Mouse (Mus musculus) lung, embryonic 14.5 days (tissue): ENCODE data around the gene Arfgef2. TPM values are rescaled to one million over a fixed set of nuclear protein-coding genes. Genes with fewer than 3 reads are reported as not detected.
"Not testable (repeated sequence)": the region's sequence is repeated elsewhere in the genome, so short reads cannot be mapped to it uniquely, and the experiment has no call there.

ENCODE experiments used
- ATAC-seq: fragments of 200-750 bp; cut with Nextera tagmentation; 2 replicates; pipeline ENCODE4 v1.8.0; 2017; ENCODE audit warnings: mild to moderate bottlenecking, moderate TSS enrichment, moderate library complexity; ENCODE audit not compliant: insufficient read depth
- DNase-seq: peaks from one replicate; pipeline ENCODE4 v3.0.0-alpha.2; 2015
- H3K27ac ChIP-seq: fragments of 300-500 bp; sonication (generic); 2 replicates; pipeline ENCODE4 v1.5.1; 2014; ENCODE audit warnings: low read depth, mild to moderate bottlenecking, moderate library complexity
- H3K27me3 ChIP-seq: fragments of 300-500 bp; sonication (generic); 2 replicates; pipeline ENCODE4 v1.6.1; 2014; ENCODE audit warnings: low read length, control low read depth; ENCODE audit not compliant: insufficient read depth
- H3K36me3 ChIP-seq: fragments of 300-500 bp; sonication (generic); 2 replicates; pipeline ENCODE4 v1.6.1; 2014; ENCODE audit warnings: control low read depth; ENCODE audit not compliant: insufficient read depth
- H3K4me1 ChIP-seq: fragments of 300-500 bp; sonication (generic); 2 replicates; pipeline ENCODE4 v1.6.1; 2014; ENCODE audit warnings: antibody characterized with exemption, control low read depth; ENCODE audit not compliant: insufficient read depth
- H3K4me2 ChIP-seq: fragments of 300-500 bp; sonication (generic); 2 replicates; pipeline ENCODE4 v1.6.1; 2014; ENCODE audit warnings: mild to moderate bottlenecking
- H3K4me3 ChIP-seq: fragments of 300-500 bp; sonication (generic); 2 replicates; pipeline ENCODE4 v1.5.1; 2014; ENCODE audit warnings: low read depth, low read length
- H3K9ac ChIP-seq: fragments of 300-500 bp; sonication (generic); 2 replicates; pipeline ENCODE4 v1.6.1; 2014
- H3K9me3 ChIP-seq: fragments of 300-500 bp; sonication (generic); 2 replicates; pipeline ENCODE4 v1.6.1; 2016; ENCODE audit warnings: low read depth, low read length, control low read depth
- CTCF ChIP-seq: IDR thresholded peaks from 2 replicates; pipeline ENCODE4 v1.5.1; 2016; ENCODE audit warnings: antibody characterized with exemption, low read depth
- WGBS: fragments of 180-500 bp; shearing (Covaris S2); extraction: QIAGEN DNeasy Blood & Tissue Kit; methylation state at CpG from one replicate; pipeline ENCODE4 v1.1.7; 2014; 5-methylcytosine and 5-hydroxymethylcytosine counted together
- polyA plus RNA-seq: library from polyadenylated mRNA; unstranded; fragments of >200 nt; fragmentation: Nextera tagmentation; extraction: Ambion mirVana; gene quantifications from 2 replicates; pipeline ENCODE4 v1.2.1, GENCODE M21; 2014

Gene Arfgef2
- polyA plus RNA-seq, 1 experiment from 2014 or later = 6.9 TPM

DNA sequence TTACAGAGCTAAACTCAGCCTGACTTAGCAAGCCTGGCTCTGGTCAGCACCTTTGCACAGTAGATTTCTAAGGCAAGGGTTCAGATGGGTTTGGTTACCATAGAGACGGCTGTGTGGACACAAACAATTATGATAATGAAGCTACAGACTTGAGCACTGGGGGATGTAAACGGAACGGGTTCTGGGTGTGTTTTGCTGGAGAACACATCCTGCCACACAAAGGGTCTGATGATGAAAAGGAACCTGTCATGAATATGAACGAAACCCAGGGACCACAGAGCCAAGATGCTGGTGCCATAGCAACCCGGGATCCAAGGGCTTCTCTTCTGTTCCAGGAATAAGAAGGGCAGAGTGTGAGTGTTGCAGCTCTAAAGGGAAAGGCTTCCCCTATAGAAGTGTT, 13.0 kb upstream of the Arfgef2 start, which contains the start of gene Trp53rkb:
Trp53rkb (plus strand) TSS at position 177 of the 400 bp plus-strand sequence.
- Histone ChIP-seq H3K27me3 (no peaks in the 10 kb centered on the region), H3K36me3 (peaks cover 12% of the 10 kb centered on the region), H3K9ac (peak within 1 kb of the TSS; percentile 79), H3K4me2 (peak within 1 kb of the TSS; percentile 67), H3K9me3 (no peaks in the 10 kb centered on the region), H3K4me1 (0 out of 2 replicates have a peak, but pooled peaks cover 4% of the 10 kb centered on the region), H3K27ac (peak within 1 kb of the TSS; percentile 42), H3K4me3 (peak within 1 kb of the TSS; percentile 76)
- TF ChIP-seq CTCF = no peak
- DNase-seq (no peak), ATAC-seq (no peak)
- WGBS = 74% methylated on average over 5 of the region's 5 CpGs

DNA sequence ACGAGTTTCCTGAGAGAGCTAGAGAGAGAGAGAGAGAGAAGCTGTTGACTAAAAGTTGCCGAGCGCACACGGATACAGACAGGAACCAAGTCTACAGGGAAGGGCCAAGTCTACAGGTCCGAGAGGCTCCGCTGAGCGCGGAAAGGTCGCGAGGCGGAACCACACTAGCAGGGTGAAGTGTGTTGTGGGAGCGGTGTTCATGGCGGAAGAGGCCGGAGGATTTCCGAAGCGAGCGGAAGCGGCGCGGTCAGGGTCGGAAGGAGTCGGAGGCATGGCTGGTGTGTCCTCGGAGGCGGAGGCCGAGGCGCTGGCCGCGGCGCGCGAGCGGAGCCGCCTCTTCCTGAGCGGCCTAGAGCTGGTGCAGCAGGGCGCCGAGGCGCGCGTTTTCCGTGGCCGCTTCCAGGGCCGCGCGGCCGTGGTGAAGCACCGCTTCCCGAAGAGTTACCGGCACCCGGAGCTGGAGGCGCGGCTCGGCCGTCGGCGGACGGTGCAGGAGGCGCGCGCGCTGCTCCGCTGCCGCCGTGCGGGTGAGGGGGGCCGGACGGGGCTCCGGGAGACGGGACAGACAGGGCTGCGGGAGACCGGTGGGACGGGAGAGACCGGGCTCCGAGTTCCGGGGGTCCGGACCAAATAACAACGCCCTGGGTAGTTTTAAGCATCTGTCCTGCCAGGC, 11.7 kb upstream of the Arfgef2 start:
- peak overlapping the region; percentile 67 for H3K4me2 ChIP-seq
- DNase-seq = peak; percentile 91
- H3K27ac ChIP-seq = peak overlapping the region; percentile 58
- not testable (repeated sequence) for H3K27me3 ChIP-seq, H3K9me3 ChIP-seq, H3K4me1 ChIP-seq
- WGBS = under 1% methylated on average over 74 of the region's 76 CpGs
- peak overlapping the region; percentile 79 for H3K9ac ChIP-seq
- ATAC-seq = peak; percentile 96
- H3K36me3 ChIP-seq = peaks cover 25% of the 10 kb centered on the region
- H3K4me3 ChIP-seq = peak overlapping the region; percentile 76

DNA sequence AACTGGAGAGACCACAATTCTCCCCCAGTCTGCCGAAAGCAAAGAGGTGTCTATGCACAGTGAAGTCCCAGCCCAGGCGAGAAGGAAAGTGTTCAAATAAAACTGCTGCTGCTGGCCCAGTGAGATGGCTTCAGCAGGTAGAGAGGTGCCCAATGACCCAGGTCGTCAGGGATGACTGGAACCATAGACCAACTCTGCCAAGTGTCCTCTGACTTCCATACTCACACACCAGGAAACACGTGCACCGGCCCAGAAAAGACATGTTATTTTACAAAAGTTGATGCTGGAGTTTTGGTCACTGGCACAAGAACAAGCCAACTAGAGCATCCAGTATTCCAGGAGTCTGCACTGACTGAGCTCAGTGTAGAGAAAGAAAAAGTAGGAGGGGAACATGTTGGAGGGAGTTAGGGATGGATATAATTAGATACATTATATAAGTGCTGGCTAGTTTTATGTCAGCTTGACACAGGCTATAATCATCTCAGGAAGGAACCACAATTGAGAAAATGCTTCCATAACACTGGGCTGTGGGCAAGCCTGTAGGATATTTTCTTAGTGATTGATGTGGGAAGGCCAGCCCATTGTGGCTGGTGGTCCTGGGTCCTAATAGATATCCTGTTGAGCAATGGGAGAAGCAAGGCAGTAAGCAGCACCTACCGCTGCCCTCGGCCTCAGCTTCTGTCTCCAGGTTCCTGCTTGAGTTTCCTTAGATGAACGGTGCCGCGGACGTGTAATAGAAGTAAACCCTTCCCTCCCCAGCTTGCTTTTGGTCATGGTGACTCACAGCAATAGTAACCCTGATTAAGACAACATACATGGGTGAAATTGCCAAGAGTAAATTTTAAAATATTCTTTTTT, 5.5 kb upstream of the Arfgef2 start:
- H3K27ac ChIP-seq = no peak overlapping the region
- ATAC-seq (no peak), DNase-seq (no peak)
- H3K4me1 ChIP-seq = no peaks in the 10 kb centered on the region
- H3K9ac ChIP-seq = no peak overlapping the region
- peaks cover 25% of the 10 kb centered on the region for H3K36me3 ChIP-seq
- H3K4me3 ChIP-seq = no peak overlapping the region
- TF ChIP-seq CTCF = no peak
- H3K27me3 ChIP-seq = no peaks in the 10 kb centered on the region
- H3K9me3 ChIP-seq = no peaks in the 10 kb centered on the region
- WGBS = 77% methylated on average over 11 of the region's 11 CpGs
- no peak overlapping the region for H3K4me2 ChIP-seq

DNA sequence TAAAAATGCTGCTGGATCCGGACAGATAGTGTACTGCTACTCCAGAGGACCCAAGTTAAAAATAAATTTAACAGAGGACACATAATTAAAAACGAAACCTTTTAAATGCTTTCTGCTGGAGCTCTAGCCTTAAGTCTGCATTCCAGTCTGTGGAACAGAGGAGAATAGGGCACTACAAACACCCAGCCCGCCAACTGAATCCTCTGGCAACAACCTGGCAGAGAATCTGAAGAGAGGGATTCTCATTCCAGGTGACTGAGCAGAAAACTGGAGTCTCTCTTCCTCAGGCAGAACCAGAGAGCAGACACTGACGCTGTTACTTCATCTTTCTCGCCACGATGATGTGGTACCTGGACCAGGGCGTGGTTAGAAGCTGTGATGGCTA, 4.9 kb upstream of the Arfgef2 start:
- H3K9me3 ChIP-seq = no peaks in the 10 kb centered on the region
- H3K27me3 ChIP-seq = no peaks in the 10 kb centered on the region
- no peak for ATAC-seq
- H3K36me3 ChIP-seq = peaks cover 25% of the 10 kb centered on the region
- DNase-seq = no peak
- H3K9ac ChIP-seq = no peak overlapping the region
- WGBS = 84% methylated on average over 7 of the region's 7 CpGs
- H3K4me3 ChIP-seq = no peak overlapping the region
- no peak for TF ChIP-seq CTCF
- no peaks in the 10 kb centered on the region for H3K4me1 ChIP-seq
- H3K27ac ChIP-seq = no peak overlapping the region
- no peak overlapping the region for H3K4me2 ChIP-seq

DNA sequence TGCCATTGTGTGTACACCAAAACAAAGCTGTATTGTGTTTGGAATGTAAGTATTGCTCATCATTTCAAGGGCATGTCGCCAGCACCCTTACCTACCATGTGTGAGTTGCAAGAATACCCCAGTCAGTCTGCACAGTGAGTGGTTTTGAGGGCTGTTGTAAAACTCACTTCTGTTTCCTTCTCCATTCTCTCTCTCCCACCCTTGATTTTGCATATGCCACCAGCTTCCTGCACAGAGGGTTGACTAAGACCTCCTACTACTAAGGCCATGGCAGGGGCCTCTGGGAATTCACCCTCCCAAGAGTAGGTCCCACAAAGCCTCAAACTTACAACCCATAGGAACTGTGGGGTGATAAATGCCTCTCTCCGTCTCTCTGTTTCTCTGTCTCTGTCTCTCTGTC, 4.0 kb upstream of the Arfgef2 start:
- no peak for DNase-seq
- H3K27ac ChIP-seq = no peak overlapping the region
- no peaks in the 10 kb centered on the region for H3K27me3 ChIP-seq
- H3K4me1 ChIP-seq = peaks cover 2% of the 10 kb centered on the region; the same call in 1 of the 2 replicates
- peaks cover 22% of the 10 kb centered on the region for H3K36me3 ChIP-seq
- no peaks in the 10 kb centered on the region for H3K9me3 ChIP-seq
- WGBS = 63% methylated on average over 2 of the region's 2 CpGs
- H3K4me3 ChIP-seq = no peak overlapping the region
- no peak overlapping the region for H3K9ac ChIP-seq
- TF ChIP-seq CTCF = no peak
- ATAC-seq = no peak
- no peak overlapping the region for H3K4me2 ChIP-seq

DNA sequence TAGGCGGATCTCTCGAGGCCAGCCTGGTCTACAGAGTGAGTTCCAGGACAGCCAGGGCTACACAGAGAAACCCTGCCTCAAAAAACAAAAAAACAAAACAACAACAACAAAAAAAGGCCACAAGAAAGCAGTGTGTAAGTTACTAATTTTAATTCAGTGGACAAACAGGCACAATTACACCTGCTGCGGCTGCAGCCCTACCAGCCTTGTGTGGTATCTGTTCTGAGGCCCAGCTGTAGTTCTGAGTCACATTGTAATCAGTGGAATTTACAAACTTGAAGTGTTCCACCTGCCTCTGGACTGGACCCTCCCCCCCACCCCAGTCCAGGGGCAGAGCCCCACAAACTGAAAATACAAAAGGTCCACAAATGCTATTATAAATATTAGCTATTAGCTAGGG, 2.1 kb upstream of the Arfgef2 start:
- Histone ChIP-seq H3K4me2 (no peak overlapping the region), H3K4me3 (no peak overlapping the region), H3K9me3 (no peaks in the 10 kb centered on the region), H3K27me3 (no peaks in the 10 kb centered on the region), H3K4me1 (peaks cover 7% of the 10 kb centered on the region), H3K36me3 (peaks cover 3% of the 10 kb centered on the region), H3K27ac (no peak overlapping the region), H3K9ac (no peak overlapping the region)
- ATAC-seq (no peak), DNase-seq (no peak)
- WGBS = 87% methylated on average over 3 of the region's 3 CpGs
- TF ChIP-seq CTCF = no peak

DNA sequence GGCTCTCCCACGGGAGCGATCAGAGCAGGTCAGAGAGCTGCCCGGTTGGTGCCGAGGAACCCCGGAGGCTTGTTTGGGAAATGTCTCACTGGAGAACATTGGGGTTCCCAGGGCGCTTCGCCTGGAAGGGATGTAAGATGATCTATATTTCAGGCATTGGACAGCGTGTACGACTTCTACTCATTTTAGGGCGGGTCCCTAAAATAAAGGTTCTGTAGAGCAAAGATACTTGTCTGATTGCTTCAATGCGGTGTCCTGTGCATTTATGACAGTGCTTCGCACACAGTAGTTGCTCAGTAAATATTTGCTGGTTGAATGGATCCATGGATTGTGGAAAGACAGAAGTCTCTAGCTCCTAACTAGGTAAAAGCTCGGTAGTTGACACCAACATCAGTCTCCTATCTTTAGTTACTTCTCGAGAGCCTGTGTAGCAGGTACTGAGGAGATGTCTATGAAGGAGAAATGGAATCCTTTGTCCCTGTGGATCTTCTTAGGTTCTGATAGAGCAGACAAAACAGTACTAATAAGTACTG, 851 bp downstream of the Arfgef2 start:
- ATAC-seq (peak; percentile 3; the same call in 1 of the 2 replicates), DNase-seq (no peak)
- Histone ChIP-seq H3K27me3 (no peaks in the 10 kb centered on the region), H3K9me3 (no peaks in the 10 kb centered on the region), H3K4me3 (peak overlapping the region; percentile 88), H3K36me3 (no peaks in the 10 kb centered on the region), H3K9ac (peak overlapping the region; percentile 76), H3K27ac (peak overlapping the region; percentile 84; the same call in 1 of the 2 replicates), H3K4me2 (peak overlapping the region; percentile 90), H3K4me1 (peaks cover 7% of the 10 kb centered on the region)
- 15% methylated on average over 14 of the region's 14 CpGs for WGBS
- TF ChIP-seq CTCF = no peak
